Mouse (Mus musculus): Measurements from ENCODE around the gene Ube2c. TPM values are rescaled to one million over a fixed set of nuclear protein-coding genes. Genes with fewer than 3 reads are reported as not detected.
"Not testable (repeated sequence)": the region's sequence is repeated elsewhere in the genome, so short reads cannot be mapped to it uniquely, and the experiment has no call there.

Ube2c gene
- polyA plus RNA-seq, 1 experiment: 327 TPM

GRCm38 (mm10) chr2:164795868-164796267 lies 26.2 kb downstream of the Ube2c start:
- WGBS: 95% methylated on average over 4 of the region's 4 CpGs
- Histone ChIP-seq H3K27ac (ENCODE audit: control insufficient read depth, insufficient read depth, low read length) (no peak overlapping the region), H3K4me1 (replicated peaks; ENCODE audit: control insufficient read depth, insufficient read depth, low read length) (no peaks in the 10 kb centered on the region), H3K4me3 (ENCODE audit: control insufficient read depth, insufficient read depth, low read length) (no peak overlapping the region), H3K27me3 (ENCODE audit: control insufficient read depth, insufficient read depth, low read length) (no peaks in the 10 kb centered on the region), H3K36me3 (ENCODE audit: control insufficient read depth, insufficient read depth, low read length) (peaks cover 30% of the 10 kb centered on the region)
- DNase-seq: no peak
- TF ChIP-seq POLR2A (IDR thresholded peaks at IDR 0.05; ENCODE audit: control insufficient read depth, extremely low read depth, insufficient read depth, low read length, poor library complexity) (no peak), CTCF (IDR thresholded peaks at IDR 0.05; ENCODE audit: borderline replicate concordance, control insufficient read depth, extremely low read depth, insufficient read depth, low read length, poor library complexity) (no peak)

- not testable (repeated sequence) for H3K27me3 ChIP-seq (ENCODE audit: control insufficient read depth, insufficient read depth, low read length); H3K4me1 ChIP-seq (replicated peaks; ENCODE audit: control insufficient read depth, insufficient read depth, low read length); H3K4me3 ChIP-seq (ENCODE audit: control insufficient read depth, insufficient read depth, low read length); DNase-seq; H3K27ac ChIP-seq (ENCODE audit: control insufficient read depth, insufficient read depth, low read length)
- peaks cover 22% of the 10 kb centered on the region for H3K36me3 ChIP-seq (ENCODE audit: control insufficient read depth, insufficient read depth, low read length)
- WGBS: 87% methylated on average over 6 of the region's 6 CpGs
Measured at GRCm38 (mm10) chr2:164798554-164798953, 28.9 kb downstream of the Ube2c start.

- 96% methylated on average over 13 of the region's 13 CpGs for WGBS
- no peak for DNase-seq
Measured at GRCm38 (mm10) chr2:164800252-164801004, 30.7 kb downstream of the Ube2c start.

GRCm38 (mm10) chr2:164803201-164803920 lies 33.7 kb downstream of the Ube2c start:
- TF ChIP-seq POLR2A (IDR thresholded peaks at IDR 0.05; ENCODE audit: control insufficient read depth, extremely low read depth, insufficient read depth, low read length, poor library complexity) (no peak), CTCF (IDR thresholded peaks at IDR 0.05; ENCODE audit: borderline replicate concordance, control insufficient read depth, extremely low read depth, insufficient read depth, low read length, poor library complexity) (no peak)
- Histone ChIP-seq H3K4me3 (ENCODE audit: control insufficient read depth, insufficient read depth, low read length) (no peak overlapping the region), H3K4me1 (replicated peaks; ENCODE audit: control insufficient read depth, insufficient read depth, low read length) (peaks cover 14% of the 10 kb centered on the region), H3K36me3 (ENCODE audit: control insufficient read depth, insufficient read depth, low read length) (no peaks in the 10 kb centered on the region; the same call in 1 of the 2 replicates), H3K27me3 (ENCODE audit: control insufficient read depth, insufficient read depth, low read length) (no peaks in the 10 kb centered on the region), H3K27ac (ENCODE audit: control insufficient read depth, insufficient read depth, low read length) (no peak overlapping the region)
- WGBS: 91% methylated on average over 16 of the region's 16 CpGs
- no peak for DNase-seq

More at GRCm38 (mm10) chr2:164800252-164801004, 30.7 kb downstream of the Ube2c start:
- no peak for TF ChIP-seq CTCF (IDR thresholded peaks at IDR 0.05; ENCODE audit: borderline replicate concordance, control insufficient read depth, extremely low read depth, insufficient read depth, low read length, poor library complexity)
- no peak for TF ChIP-seq POLR2A (IDR thresholded peaks at IDR 0.05; ENCODE audit: control insufficient read depth, extremely low read depth, insufficient read depth, low read length, poor library complexity)
- Histone ChIP-seq H3K4me1 (replicated peaks; ENCODE audit: control insufficient read depth, insufficient read depth, low read length) (peaks cover 9% of the 10 kb centered on the region), H3K27me3 (ENCODE audit: control insufficient read depth, insufficient read depth, low read length) (no peaks in the 10 kb centered on the region), H3K36me3 (ENCODE audit: control insufficient read depth, insufficient read depth, low read length) (peaks cover 12% of the 10 kb centered on the region), H3K27ac (ENCODE audit: control insufficient read depth, insufficient read depth, low read length) (no peak overlapping the region), H3K4me3 (ENCODE audit: control insufficient read depth, insufficient read depth, low read length) (no peak overlapping the region)

- H3K4me1 ChIP-seq (replicated peaks; ENCODE audit: control insufficient read depth, insufficient read depth, low read length): peaks cover 14% of the 10 kb centered on the region
- TF ChIP-seq CTCF (IDR thresholded peaks at IDR 0.05; ENCODE audit: borderline replicate concordance, control insufficient read depth, extremely low read depth, insufficient read depth, low read length, poor library complexity) (no peak), POLR2A (IDR thresholded peaks at IDR 0.05; ENCODE audit: control insufficient read depth, extremely low read depth, insufficient read depth, low read length, poor library complexity) (no peak)
- H3K36me3 ChIP-seq (ENCODE audit: control insufficient read depth, insufficient read depth, low read length): no peaks in the 10 kb centered on the region; the same call in 1 of the 2 replicates
- H3K4me3 ChIP-seq (ENCODE audit: control insufficient read depth, insufficient read depth, low read length): peak overlapping the region; percentile 91; the same call in 1 of the 2 replicates
- WGBS: 68% methylated on average over 1 of the region's 1 CpGs
- H3K27me3 ChIP-seq (ENCODE audit: control insufficient read depth, insufficient read depth, low read length): no peaks in the 10 kb centered on the region
- DNase-seq: no peak
- H3K27ac ChIP-seq (ENCODE audit: control insufficient read depth, insufficient read depth, low read length): no peak overlapping the region
Measured at GRCm38 (mm10) chr2:164803921-164804313, 34.2 kb downstream of the Ube2c start.

GRCm38 (mm10) chr2:164804533-164805331 lies 35.0 kb downstream of the Ube2c start, which contains the start of the genes Acot8 and Zswim3:
Acot8 (minus strand) TSS chr2:164804882.
Zswim3 (plus strand) TSS chr2:164805098.
- peaks cover 4% of the 10 kb centered on the region; the same call in 1 of the 2 replicates for H3K36me3 ChIP-seq (ENCODE audit: control insufficient read depth, insufficient read depth, low read length)
- DNase-seq: peak; percentile 99
- peaks cover 14% of the 10 kb centered on the region for H3K4me1 ChIP-seq (replicated peaks; ENCODE audit: control insufficient read depth, insufficient read depth, low read length)

More at GRCm38 (mm10) chr2:164804533-164805331, 35.0 kb downstream of the Ube2c start, which contains the start of the genes Acot8 and Zswim3:
- no peaks in the 10 kb centered on the region for H3K27me3 ChIP-seq (ENCODE audit: control insufficient read depth, insufficient read depth, low read length)
- H3K27ac ChIP-seq (ENCODE audit: control insufficient read depth, insufficient read depth, low read length): peak within 1 kb of the TSS; percentile 94
- TF ChIP-seq POLR2A (IDR thresholded peaks at IDR 0.05; ENCODE audit: control insufficient read depth, extremely low read depth, insufficient read depth, low read length, poor library complexity) (peak; percentile 93), CTCF (IDR thresholded peaks at IDR 0.05; ENCODE audit: borderline replicate concordance, control insufficient read depth, extremely low read depth, insufficient read depth, low read length, poor library complexity) (no peak)
- under 1% methylated on average over 47 of the region's 47 CpGs for WGBS
- peak within 1 kb of the TSS; percentile 91 for H3K4me3 ChIP-seq (ENCODE audit: control insufficient read depth, insufficient read depth, low read length)
